Mouse (Mus musculus) kidney, adult 2 months (tissue): ENCODE results near the gene Napb.
A peak's percentile ranks its signal among the peaks of the same experiment; 100 is the strongest.

Experiments used
- CTCF ChIP-seq: fragments of 200-500 bp; conservative IDR thresholded peaks from 2 replicates; pipeline ENCODE4 v1.5.1; 2011; ENCODE audit warnings: low read depth, mild to moderate bottlenecking, control low read depth, low read length, moderate library complexity, mixed read lengths; ENCODE audit not compliant: insufficient read depth, insufficient read length
- POLR2A ChIP-seq: fragments of 200-500 bp; IDR thresholded peaks from one replicate; pipeline ENCODE4 v1.6.1; 2011; ENCODE audit warnings: low read depth, low read length, control low read depth

DNA sequence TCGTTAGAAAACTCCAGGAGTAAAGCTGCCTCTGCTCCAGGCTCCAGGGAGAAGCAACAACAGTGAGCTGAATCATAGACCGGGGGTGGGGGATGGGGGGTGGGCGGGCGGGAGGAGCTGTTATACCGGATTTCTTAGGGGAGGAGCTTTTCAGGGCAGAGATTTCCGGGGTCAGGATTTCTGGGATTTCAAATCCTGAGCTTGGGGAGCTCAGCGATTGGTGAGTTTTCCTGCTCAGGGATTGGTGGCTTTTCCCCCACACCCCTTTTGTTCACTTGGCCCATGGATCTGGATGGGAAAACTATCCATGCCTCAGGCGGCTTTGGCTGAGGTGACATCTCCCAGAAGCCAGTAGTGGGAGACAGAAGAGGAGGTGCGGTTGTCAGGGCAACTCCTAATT lies 52.9 kb downstream of the Napb start:
- TF ChIP-seq CTCF = no peak
- peak; percentile 9 for TF ChIP-seq POLR2A
